Mouse (Mus musculus) myocyte (in vitro differentiated cells): ENCODE results near the gene Impdh2.

ENCODE experiments used
- CEBPB ChIP-seq: IDR thresholded peaks from 2 replicates; pipeline ENCODE4 v1.6.1; 2011; ENCODE audit warnings: mild to moderate bottlenecking, moderate library complexity; ENCODE audit not compliant: poor library complexity, insufficient read depth, severe bottlenecking
- E2F4 ChIP-seq: IDR thresholded peaks from one replicate; pipeline ENCODE4 v1.6.1; 2011; ENCODE audit warnings: mild to moderate bottlenecking, control low read depth, moderate library complexity; ENCODE audit not compliant: insufficient read depth
- MAX ChIP-seq: IDR thresholded peaks from one replicate; pipeline ENCODE4 v1.6.1; 2011; ENCODE audit warnings: low read depth, mild to moderate bottlenecking, control low read depth
- MYOD1 ChIP-seq, 3 experiments: IDR thresholded peaks; one replicate each; pipeline ENCODE4 v1.6.1; 2011; ENCODE audit warnings: control low read depth in 2 of 3, low read depth in 2 of 3, mild to moderate bottlenecking in 2 of 3, moderate library complexity in 1 of 3; ENCODE audit not compliant: insufficient read length in 2 of 3, control insufficient read depth in 1 of 3
- MYOG ChIP-seq, 3 experiments: IDR thresholded peaks; one replicate each; pipeline ENCODE4 v1.6.1; 2011; ENCODE audit warnings: control low read depth in 2 of 3, low read depth in 2 of 3, mild to moderate bottlenecking in 2 of 3; ENCODE audit not compliant: insufficient read length in 2 of 3, control insufficient read depth in 1 of 3, insufficient read depth in 1 of 3
- POLR2A ChIP-seq: IDR thresholded peaks from one replicate; pipeline ENCODE4 v1.6.1; 2011; ENCODE audit warnings: low read depth, mild to moderate bottlenecking, control low read depth, moderate library complexity; ENCODE audit not compliant: insufficient read length
- POLR2AphosphoS2 ChIP-seq: IDR thresholded peaks from one replicate; pipeline ENCODE4 v1.6.1; 2011; ENCODE audit warnings: low read depth, control low read depth; ENCODE audit not compliant: insufficient read length
- SRF ChIP-seq: IDR thresholded peaks from one replicate; pipeline ENCODE4 v1.6.1; 2011; ENCODE audit warnings: low read depth; ENCODE audit not compliant: control insufficient read depth, insufficient read length
- TCF12 ChIP-seq: IDR thresholded peaks from one replicate; pipeline ENCODE4 v1.6.1; 2011; ENCODE audit warnings: mild to moderate bottlenecking, control low read depth; ENCODE audit not compliant: poor library complexity, insufficient read depth, severe bottlenecking
- TCF3 ChIP-seq: IDR thresholded peaks from one replicate; pipeline ENCODE4 v1.6.1; 2011; ENCODE audit warnings: low read depth, control low read depth; ENCODE audit not compliant: insufficient read length
- USF1 ChIP-seq: IDR thresholded peaks from one replicate; pipeline ENCODE4 v1.6.1; 2011; ENCODE audit warnings: low read depth, mild to moderate bottlenecking, control low read depth, moderate library complexity

- TF ChIP-seq MAX (no peak), POLR2A (peak; percentile 26), E2F4 (no peak), TCF12 (no peak), POLR2AphosphoS2 (peak; percentile 25), SRF (no peak), USF1 (no peak), MYOD1 (IDR thresholded peaks at IDR 0.05; ENCODE audit: control insufficient read depth in 1 of 3, insufficient read length in 2 of 3, low read depth in 2 of 3) (no peak), CEBPB (no peak), TCF3 (no peak), MYOG (IDR thresholded peaks at IDR 0.05; ENCODE audit: control insufficient read depth in 1 of 3, insufficient read depth in 1 of 3, insufficient read length in 2 of 3, low read depth in 2 of 3) (peak in 1 of 3 experiments; percentile 10)
Observed at GRCm38 (mm10) chr9:108570207-108570896, 10.3 kb downstream of the Impdh2 start.
